Mouse (Mus musculus): ENCODE measurements around the gene Fn3krp.

DNA sequence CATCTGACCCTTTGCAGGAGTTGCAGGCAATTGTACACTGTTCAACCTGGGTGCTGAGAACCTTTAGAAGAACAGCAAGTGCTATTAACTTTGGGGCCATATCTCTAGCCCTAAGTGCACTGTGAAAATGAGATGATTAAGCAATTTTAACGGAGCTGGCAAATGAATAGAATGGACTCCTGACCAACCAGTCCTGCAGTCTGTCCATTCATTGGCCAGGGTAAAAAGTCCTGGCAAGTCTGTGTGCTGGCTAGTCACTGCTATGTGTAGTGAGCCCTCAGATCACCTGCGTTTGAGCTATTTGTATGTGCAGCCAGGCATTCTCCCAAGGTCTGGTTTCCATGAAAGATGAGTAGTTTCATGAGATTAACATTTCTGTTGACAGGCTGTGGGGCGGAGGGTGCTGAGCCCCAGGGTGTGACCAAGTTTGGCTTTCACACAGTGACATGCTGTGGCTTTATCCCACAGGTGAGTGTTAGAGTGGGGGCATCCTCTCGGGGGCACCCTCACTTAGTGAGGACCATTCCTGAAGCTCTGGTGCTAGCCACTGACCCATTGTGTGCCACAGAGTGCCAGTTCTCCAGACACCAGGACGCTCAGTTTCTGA lies 18.6 kb downstream of the Fn3krp start:
- no peak for TF ChIP-seq CTCF (IDR thresholded peaks at IDR 0.05; ENCODE audit: low read depth)
- TF ChIP-seq EP300 (optimal IDR thresholded peaks at IDR 0.05) = no peak
